Mouse (Mus musculus): ENCODE measurements around the gene Pde4c. TPM values are rescaled to one million over a fixed set of nuclear protein-coding genes. Genes with fewer than 3 reads are reported as not detected.

Gene Pde4c
- 0.10 TPM in 1 of 2 replicates, not detected in the other for polyA plus RNA-seq (2015; fragmentation: Nextera tagmentation; extraction: Ambion mirVana)

DNA sequence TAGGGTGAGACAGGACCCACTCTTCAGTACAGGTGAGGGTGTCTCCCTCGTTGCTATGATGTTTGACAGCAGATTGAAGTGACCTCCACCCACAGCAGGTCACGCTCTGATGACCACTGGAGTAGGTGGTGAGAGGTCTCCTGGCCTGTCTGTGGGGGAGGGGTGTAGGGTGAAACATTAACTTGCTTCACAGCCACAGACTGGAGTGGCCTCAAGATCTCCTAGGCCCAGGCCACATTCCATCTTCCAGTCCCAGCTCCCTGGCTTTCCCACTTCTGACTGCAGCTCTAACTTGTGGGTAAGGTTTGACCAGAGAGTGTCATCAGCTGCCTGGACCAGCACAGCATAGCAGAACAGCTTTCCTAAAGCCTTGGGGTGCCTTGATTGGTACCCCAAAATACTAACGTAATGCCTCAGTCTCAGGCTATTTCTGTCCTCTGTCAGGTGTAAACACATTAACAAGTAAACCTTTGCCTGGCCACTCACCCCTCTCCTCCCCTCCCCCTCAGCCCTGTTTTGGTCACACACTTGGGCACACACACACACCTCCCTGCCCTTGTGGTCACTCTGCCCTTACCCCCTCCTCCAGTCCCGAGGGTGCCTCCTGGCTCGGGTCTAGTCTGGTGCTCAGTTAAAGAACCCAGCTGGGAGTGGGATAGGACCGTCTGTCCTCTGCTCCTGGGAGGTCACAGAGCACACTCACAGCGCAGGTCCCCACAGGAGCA is at the start of gene Pde4c:
TSS of gene Pde4c (plus strand) at position 235 of the 725 bp plus-strand sequence.
- WGBS = 73% methylated on average over 7 of the region's 7 CpGs
- Histone ChIP-seq H3K27ac (no peak within 1 kb of the TSS), H3K4me3 (no peak within 1 kb of the TSS), H3K9ac (peak within 1 kb of the TSS; percentile 13; the same call in 1 of the 2 replicates), H3K36me3 (ENCODE audit: poor library complexity, severe bottlenecking) (no peaks in the 10 kb centered on the region), H3K9me3 (replicated peaks) (no peaks in the 10 kb centered on the region), H3K4me1 (no peaks in the 10 kb centered on the region), H3K4me2 (no peak within 1 kb of the TSS), H3K27me3 (peaks cover 25% of the 10 kb centered on the region)
- ATAC-seq = no peak

DNA sequence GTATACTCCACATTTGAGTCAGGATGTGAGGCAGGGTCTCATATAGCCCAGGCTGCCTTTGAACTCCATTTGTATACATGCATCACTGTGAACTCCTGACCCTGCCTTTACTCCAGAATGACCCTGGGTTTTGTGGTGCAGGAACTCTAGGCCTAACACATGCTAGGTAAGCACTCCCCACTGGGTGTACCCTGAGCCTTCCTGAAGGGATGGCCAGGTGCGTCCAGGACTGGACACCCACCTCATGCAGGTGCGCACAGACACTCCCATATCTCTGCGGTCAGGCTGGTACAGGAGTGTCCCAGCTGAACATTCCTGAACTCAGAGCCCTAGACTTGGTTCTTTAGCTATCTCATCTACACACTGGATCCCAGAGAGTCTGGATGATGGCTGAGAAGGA is 49.4 kb upstream of the Pde4c start:
- no peaks in the 10 kb centered on the region for H3K27me3 ChIP-seq
- H3K9ac ChIP-seq = peak overlapping the region; percentile 78
- peaks cover 24% of the 10 kb centered on the region for H3K36me3 ChIP-seq (ENCODE audit: poor library complexity, severe bottlenecking)
- H3K4me1 ChIP-seq = peaks cover 20% of the 10 kb centered on the region
- H3K9me3 ChIP-seq (replicated peaks) = no peaks in the 10 kb centered on the region
- peak; percentile 0; the same call in 1 of the 2 replicates for ATAC-seq
- H3K4me3 ChIP-seq = peak overlapping the region; percentile 68
- peak overlapping the region; percentile 95 for H3K27ac ChIP-seq
- peak overlapping the region; percentile 81 for H3K4me2 ChIP-seq
- WGBS = 88% methylated on average over 3 of the region's 3 CpGs

DNA sequence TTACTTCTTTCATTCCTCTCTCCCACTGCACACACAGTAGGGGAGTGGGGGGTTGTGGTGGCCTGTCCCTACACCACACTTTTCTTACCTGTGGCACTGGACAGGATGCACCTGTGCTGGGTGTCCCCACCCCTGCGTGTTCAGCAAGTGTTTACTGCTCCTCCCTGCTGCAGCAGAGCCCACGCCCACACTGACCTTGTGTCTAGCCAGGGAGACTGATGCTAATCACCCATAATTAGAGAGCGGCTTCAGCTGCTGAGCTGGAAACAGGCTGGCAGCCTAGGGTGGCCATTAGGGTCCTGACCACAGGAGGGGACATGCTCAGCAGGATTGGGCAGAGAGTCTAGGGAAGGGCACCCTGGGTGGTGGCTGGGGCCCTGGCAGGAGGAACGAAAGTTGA is 48.8 kb upstream of the Pde4c start:
- Histone ChIP-seq H3K4me1 (peaks cover 20% of the 10 kb centered on the region), H3K9ac (peak overlapping the region; percentile 78), H3K27me3 (no peaks in the 10 kb centered on the region), H3K9me3 (replicated peaks) (no peaks in the 10 kb centered on the region), H3K36me3 (ENCODE audit: poor library complexity, severe bottlenecking) (peaks cover 30% of the 10 kb centered on the region), H3K4me3 (no peak overlapping the region), H3K4me2 (peak overlapping the region; percentile 81), H3K27ac (no peak overlapping the region)
- no peak for ATAC-seq
- WGBS = 85% methylated on average over 4 of the region's 4 CpGs

DNA sequence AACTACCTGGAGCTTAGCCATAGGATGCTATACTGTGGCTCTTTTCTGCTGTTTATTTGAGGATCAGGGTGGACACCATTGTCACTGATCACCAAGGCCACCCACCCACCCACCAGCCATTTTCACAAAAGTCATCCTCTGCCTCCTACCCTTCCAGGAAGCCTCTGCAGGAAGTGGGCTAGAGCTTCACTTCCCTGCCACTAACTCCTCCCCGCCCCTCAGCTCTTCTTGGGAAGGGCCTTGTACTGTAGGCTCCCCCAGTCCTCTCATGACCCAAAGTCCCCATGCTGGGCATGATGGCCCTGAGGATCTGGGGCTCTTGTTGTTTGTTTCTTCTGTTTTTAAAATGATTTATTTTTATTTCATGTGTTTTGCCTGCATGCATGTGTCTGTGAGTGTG is 48.2 kb upstream of the Pde4c start:
- Histone ChIP-seq H3K9me3 (replicated peaks) (no peaks in the 10 kb centered on the region), H3K9ac (no peak overlapping the region), H3K4me1 (peaks cover 20% of the 10 kb centered on the region), H3K4me3 (no peak overlapping the region), H3K4me2 (no peak overlapping the region), H3K36me3 (ENCODE audit: poor library complexity, severe bottlenecking) (peaks cover 36% of the 10 kb centered on the region), H3K27me3 (no peaks in the 10 kb centered on the region), H3K27ac (no peak overlapping the region)
- no peak for ATAC-seq
- WGBS = 100% methylated on average over 1 of the region's 1 CpGs

DNA sequence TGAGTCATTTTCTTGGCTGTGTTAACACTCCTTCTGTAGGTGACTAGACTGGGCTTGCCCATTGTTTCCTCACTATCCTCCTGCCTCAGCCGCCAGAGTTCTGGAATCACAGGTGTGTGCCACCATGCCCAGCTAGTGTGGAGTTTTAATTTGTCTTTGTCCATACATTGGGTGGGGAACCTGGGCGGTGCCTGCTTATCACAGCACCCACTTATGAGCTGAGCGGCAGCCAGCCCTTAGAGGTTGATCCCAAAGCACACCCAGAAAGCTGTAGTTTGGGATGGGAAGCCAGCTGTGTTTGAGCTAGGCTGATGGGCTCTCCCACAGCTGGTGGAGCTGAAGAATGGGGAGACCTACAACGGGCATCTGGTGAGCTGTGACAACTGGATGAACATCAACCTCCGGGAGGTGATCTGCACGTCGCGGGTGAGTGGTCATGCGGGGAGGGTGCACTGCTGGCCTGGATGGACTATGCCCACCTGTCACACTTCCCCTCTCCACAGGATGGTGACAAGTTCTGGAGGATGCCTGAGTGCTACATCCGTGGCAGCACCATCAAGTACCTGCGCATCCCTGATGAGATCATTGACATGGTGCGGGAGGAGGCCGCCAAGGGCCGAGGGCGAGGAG is 46.0 kb upstream of the Pde4c start:
- no peak for ATAC-seq
- no peaks in the 10 kb centered on the region for H3K27me3 ChIP-seq
- no peak overlapping the region for H3K4me2 ChIP-seq
- H3K36me3 ChIP-seq (ENCODE audit: poor library complexity, severe bottlenecking) = peaks cover 37% of the 10 kb centered on the region
- H3K9me3 ChIP-seq (replicated peaks) = no peaks in the 10 kb centered on the region
- no peak overlapping the region for H3K9ac ChIP-seq
- H3K4me1 ChIP-seq = peaks cover 20% of the 10 kb centered on the region
- no peak overlapping the region for H3K4me3 ChIP-seq
- H3K27ac ChIP-seq = no peak overlapping the region
- 94% methylated on average over 15 of the region's 15 CpGs for WGBS

DNA sequence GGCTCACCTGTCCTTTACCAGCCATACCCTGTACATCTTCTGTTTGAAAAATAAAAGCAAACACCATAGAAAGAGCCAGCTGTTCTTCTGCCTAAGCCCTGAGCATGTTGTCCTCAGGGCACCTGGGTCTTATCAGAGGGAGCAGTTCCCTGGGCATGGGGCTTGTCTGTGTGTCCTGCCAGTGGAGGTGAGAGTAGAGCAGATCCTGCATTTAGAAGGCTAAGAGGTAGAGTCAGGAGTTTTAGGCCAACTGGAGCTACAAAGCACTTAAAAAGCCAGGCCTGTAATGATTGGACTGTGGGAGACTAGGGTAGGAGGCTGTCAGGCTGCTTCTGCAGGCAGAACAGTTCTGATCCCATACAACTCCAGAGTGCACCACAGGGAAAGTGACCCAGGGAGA is 44.8 kb upstream of the Pde4c start:
- H3K9ac ChIP-seq = no peak overlapping the region
- no peak for ATAC-seq
- H3K27ac ChIP-seq = no peak overlapping the region
- H3K27me3 ChIP-seq = no peaks in the 10 kb centered on the region
- H3K4me2 ChIP-seq = no peak overlapping the region
- H3K36me3 ChIP-seq (ENCODE audit: poor library complexity, severe bottlenecking) = peaks cover 37% of the 10 kb centered on the region
- no peak overlapping the region for H3K4me3 ChIP-seq
- no peaks in the 10 kb centered on the region for H3K9me3 ChIP-seq (replicated peaks)
- H3K4me1 ChIP-seq = peaks cover 18% of the 10 kb centered on the region

DNA sequence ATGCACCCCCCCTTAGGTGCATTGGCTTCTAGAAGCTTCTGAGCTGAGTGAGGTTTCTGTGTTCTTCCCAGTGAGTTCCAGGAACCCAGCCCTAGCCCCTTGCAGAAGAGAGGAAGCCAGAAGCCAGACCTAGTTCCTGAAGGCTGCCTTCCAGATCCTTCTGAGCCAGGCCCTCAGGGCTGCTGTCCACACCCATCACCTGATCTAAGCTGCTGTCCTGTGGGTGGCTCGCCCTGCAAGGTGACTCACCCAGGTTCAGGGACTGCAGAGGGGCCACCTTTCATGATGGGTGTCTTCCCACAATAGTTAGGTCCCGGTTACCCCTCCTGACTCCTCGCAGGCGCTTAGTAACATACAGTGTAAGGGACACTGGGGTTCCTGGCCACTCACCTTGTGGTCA is 44.1 kb upstream of the Pde4c start:
- no peak overlapping the region for H3K27ac ChIP-seq
- H3K4me2 ChIP-seq = no peak overlapping the region
- ATAC-seq = no peak
- H3K9me3 ChIP-seq (replicated peaks) = no peaks in the 10 kb centered on the region
- no peak overlapping the region for H3K4me3 ChIP-seq
- peaks cover 11% of the 10 kb centered on the region for H3K4me1 ChIP-seq
- peaks cover 37% of the 10 kb centered on the region for H3K36me3 ChIP-seq (ENCODE audit: poor library complexity, severe bottlenecking)
- 93% methylated on average over 4 of the region's 4 CpGs for WGBS
- H3K9ac ChIP-seq = no peak overlapping the region
- no peaks in the 10 kb centered on the region for H3K27me3 ChIP-seq

DNA sequence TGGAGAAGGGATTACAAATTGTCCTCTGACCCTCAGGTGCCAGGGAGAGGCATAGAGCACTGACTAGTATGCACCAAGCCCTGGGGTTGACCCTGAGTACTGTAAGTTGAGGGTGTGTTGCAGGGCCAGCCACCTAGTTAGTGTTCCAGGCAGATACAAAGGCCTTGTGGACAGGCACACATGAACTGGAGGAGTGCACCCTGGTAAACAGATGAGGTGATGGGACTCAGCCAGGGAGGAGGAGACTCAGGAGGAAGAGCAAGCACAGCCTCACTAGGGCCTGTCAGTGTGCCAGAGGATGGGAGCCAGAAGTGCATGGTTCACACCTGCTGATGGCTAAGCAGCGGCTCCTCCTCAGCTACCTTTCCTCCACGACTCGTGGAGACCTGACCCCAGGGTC is 43.5 kb upstream of the Pde4c start:
- no peak overlapping the region for H3K4me2 ChIP-seq
- H3K36me3 ChIP-seq (ENCODE audit: poor library complexity, severe bottlenecking) = peaks cover 37% of the 10 kb centered on the region
- no peaks in the 10 kb centered on the region for H3K27me3 ChIP-seq
- WGBS = 87% methylated on average over 3 of the region's 3 CpGs
- no peak overlapping the region; the same call in 1 of the 2 replicates for H3K27ac ChIP-seq
- H3K4me1 ChIP-seq = peaks cover 4% of the 10 kb centered on the region; the same call in 1 of the 2 replicates
- H3K4me3 ChIP-seq = no peak overlapping the region
- H3K9ac ChIP-seq = peak overlapping the region; percentile 34; the same call in 1 of the 2 replicates
- no peak for ATAC-seq
- no peaks in the 10 kb centered on the region for H3K9me3 ChIP-seq (replicated peaks)

DNA sequence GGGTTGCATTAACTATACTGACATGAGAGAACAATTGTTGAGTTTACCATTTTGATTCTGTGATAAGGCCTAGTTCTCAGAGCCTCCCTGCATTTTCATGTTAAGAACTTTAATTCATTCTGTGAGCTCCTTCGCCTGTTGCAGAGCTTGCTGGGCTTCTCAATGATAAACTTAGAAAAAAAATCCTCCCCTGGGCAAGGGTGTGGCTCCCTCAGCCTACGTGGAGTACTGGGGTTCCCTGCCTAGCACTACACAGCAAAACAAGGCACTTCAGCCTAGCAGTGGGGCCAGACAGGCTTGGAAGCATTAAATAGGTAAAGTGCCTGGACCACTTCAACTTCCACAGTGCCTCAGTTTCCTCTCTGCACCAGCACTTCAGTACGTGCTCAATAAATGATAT is 42.1 kb upstream of the Pde4c start:
- 74% methylated on average over 3 of the region's 3 CpGs for WGBS
- Histone ChIP-seq H3K27me3 (no peaks in the 10 kb centered on the region), H3K4me1 (0 out of 2 replicates have a peak, but pooled peaks cover 4% of the 10 kb centered on the region), H3K36me3 (ENCODE audit: poor library complexity, severe bottlenecking) (peaks cover 32% of the 10 kb centered on the region), H3K9ac (no peak overlapping the region), H3K4me2 (no peak overlapping the region), H3K9me3 (replicated peaks) (no peaks in the 10 kb centered on the region), H3K27ac (no peak overlapping the region), H3K4me3 (no peak overlapping the region)
- no peak for ATAC-seq

DNA sequence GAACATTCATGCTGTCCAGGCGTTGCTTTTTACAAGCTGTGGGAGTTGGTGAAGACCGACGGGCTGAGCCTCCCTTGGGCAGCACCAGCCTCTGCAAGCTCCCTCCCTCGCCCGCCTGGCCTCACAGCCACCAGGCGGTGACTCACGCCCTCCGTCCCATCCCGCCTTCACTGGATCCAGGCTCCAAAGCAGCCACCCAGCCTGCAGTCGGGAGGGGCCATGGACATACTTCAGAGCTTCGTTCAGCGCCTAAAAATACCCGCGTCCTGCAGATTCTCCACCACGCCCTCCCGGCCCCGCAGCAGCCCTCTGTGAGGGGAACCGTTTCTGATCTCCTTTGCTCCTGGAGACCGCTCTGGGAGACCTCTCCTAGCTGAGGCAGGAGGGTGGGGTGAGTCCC is 41.3 kb upstream of the Pde4c start:
- H3K9ac ChIP-seq = 0 out of 2 replicates have a peak overlapping the region, but pooled peaks have one; percentile 37
- H3K4me2 ChIP-seq = no peak overlapping the region; the same call in 1 of the 2 replicates
- no peak overlapping the region for H3K27ac ChIP-seq
- no peaks in the 10 kb centered on the region for H3K27me3 ChIP-seq
- H3K9me3 ChIP-seq (replicated peaks) = no peaks in the 10 kb centered on the region
- no peak overlapping the region for H3K4me3 ChIP-seq
- H3K4me1 ChIP-seq = 0 out of 2 replicates have a peak, but pooled peaks cover 4% of the 10 kb centered on the region
- ATAC-seq = no peak
- WGBS = 15% methylated on average over 19 of the region's 19 CpGs
- H3K36me3 ChIP-seq (ENCODE audit: poor library complexity, severe bottlenecking) = peaks cover 30% of the 10 kb centered on the region

DNA sequence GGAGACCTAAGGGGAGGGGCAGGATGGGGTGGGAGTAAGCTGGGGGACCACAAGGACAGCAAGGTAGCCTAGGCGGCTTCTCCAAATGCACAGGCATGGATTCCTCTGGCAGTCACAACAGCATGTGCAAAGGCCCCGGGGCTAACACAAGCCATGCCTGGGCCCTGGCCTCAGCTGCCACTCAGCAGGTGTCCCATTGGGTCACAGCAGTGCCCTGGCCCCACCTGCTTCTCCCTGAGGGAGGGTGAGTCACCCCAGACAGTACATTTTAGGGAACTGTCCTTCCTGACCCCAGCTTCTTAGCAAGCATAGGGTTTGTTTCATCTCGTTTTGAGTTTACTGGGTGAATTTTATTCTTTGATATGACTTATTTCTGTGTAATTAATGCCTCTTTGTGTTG is 40.8 kb upstream of the Pde4c start:
- H3K36me3 ChIP-seq (ENCODE audit: poor library complexity, severe bottlenecking) = peaks cover 27% of the 10 kb centered on the region
- 0 out of 2 replicates have a peak, but pooled peaks cover 8% of the 10 kb centered on the region for H3K4me1 ChIP-seq
- H3K27ac ChIP-seq = no peak overlapping the region
- no peak for ATAC-seq
- H3K9me3 ChIP-seq (replicated peaks) = no peaks in the 10 kb centered on the region
- no peak overlapping the region for H3K4me3 ChIP-seq
- WGBS = 70% methylated on average over 3 of the region's 3 CpGs
- H3K27me3 ChIP-seq = no peaks in the 10 kb centered on the region
- no peak overlapping the region for H3K9ac ChIP-seq
- no peak overlapping the region for H3K4me2 ChIP-seq

DNA sequence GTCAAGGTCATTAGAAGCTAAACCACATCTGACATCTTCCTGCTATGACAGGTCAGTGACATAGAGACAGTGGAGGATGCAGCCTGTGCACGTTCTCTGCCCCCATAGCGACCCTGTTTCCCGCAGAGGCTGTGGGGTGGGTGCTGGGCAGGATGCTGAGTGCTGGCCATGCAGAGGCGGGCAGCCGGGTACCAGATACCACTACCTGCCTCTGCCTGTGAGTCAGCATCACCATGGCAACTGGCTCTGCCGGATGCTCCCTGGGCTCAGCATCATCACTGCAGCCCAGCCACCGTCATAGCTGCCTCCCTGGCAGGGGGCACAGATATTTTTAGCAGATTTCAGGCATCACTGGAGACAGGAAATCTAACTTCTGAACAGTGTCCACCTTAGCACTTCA is 39.2 kb upstream of the Pde4c start:
- 47% methylated on average over 7 of the region's 7 CpGs for whole genome bisulfite sequencing
- Histone ChIP-seq H3K27ac (no peak overlapping the region), H3K4me2 (no peak overlapping the region), H3K36me3 (ENCODE audit: poor library complexity, severe bottlenecking) (peaks cover 11% of the 10 kb centered on the region), H3K4me3 (no peak overlapping the region), H3K4me1 (0 out of 2 replicates have a peak, but pooled peaks cover 14% of the 10 kb centered on the region), H3K9ac (no peak overlapping the region), H3K27me3 (no peaks in the 10 kb centered on the region), H3K9me3 (replicated peaks) (no peaks in the 10 kb centered on the region)
- peak; percentile 40; the same call in 1 of the 2 replicates for ATAC-seq

Data from forebrain, embryonic 13.5 days (tissue).